Mouse (Mus musculus) embryo, embryonic 10.5 days (tissue): ENCODE measurements at regions not wholly inside any gene's neighbourhood (a gene's known extent, or its start where the extent isn't known, plus 50 kb on each side); places are given as distances from the start of the nearest gene placed in this dataset.
A peak's percentile ranks its signal among the peaks of the same experiment; 100 is the strongest.
"Not testable (repeated sequence)": the region's sequence is repeated elsewhere in the genome, so short reads cannot be mapped to it uniquely, and the experiment has no call there.

Experiments used
- DNase-seq: peaks from one replicate; pipeline ENCODE4 v3.0.0-alpha.2; 2015; ENCODE audit warnings: low spot score

DNA sequence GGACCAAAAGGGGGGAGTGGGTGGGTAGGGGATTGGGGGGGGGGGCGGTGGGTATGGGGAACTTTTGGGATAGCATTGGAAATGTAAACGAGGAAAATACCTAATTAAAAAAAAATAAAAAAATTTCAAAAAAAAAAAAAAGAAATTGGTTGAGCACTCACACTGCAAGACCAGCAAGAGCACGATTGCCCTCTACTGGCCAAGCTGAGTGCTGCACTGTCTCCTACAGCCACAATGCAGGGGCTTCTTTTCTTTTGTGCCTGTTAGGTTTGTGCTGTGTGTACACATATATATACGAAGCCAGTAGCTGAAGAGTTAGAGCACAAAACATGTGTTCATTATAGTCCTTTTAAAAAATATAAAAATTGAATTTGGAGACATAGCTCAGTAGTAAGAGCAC lies 55.6 kb downstream of the Mup20 start:
- DNase-seq: peak; percentile 59

DNA sequence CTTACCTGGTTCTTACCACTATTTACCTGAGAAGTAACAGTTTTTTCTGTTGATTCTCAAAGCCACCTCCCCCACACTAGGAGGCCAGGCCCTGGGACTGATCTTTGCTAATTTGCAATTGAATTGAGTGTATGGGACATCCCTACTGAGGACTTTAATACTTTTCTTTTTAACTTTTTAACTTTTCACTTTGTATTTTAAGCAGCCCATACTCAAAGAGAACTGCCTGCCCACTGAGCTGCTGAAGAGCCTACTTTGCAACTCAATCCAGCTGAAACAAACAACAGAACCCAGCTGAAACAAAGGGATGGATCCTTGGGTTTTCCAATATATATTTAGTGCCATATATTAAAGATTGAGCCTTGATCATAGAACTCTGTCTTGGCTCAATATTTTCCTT lies 64.0 kb downstream of the Mup20 start:
- not testable (repeated sequence) for DNase-seq

DNA sequence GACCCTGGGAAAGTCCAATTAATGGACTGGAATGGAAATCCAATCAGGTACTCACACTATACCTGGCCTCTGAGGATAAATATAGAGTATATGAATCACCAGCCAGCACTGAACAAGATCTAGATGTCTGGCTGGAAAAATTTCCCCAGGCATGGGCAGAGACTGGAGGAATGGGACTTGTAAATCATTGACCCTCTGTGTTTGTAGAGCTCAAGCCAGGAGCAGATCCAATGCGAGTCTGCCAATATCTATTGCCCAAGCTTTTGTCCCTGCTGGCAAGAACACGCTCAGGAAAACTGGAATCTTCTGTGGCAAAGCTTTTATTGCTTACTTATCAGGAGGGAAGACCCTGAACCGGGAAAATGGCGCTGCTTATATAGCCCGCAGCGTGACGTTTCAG lies 77.8 kb downstream of the Mup20 start:
- DNase-seq: no peak

DNA sequence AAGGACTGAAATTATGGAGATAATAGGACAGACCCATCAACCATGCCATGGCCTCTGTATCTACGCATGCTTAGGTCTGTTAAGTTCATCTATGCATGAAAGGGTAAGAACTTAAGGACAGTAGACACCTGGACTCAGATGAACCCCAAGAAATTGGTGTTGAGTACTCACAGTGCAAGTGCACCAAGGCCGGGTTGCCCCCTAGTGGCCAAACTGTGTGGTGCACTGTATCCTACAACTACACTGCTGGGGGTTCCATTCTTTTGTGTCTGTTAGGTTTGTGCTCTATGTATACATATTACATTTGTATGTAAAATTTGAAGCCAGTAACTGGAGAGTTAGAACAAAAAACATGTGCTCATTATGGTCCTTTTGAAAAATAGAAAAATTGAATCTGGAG lies 80.7 kb downstream of the Mup20 start:
- DNase-seq: peak; percentile 40

DNA sequence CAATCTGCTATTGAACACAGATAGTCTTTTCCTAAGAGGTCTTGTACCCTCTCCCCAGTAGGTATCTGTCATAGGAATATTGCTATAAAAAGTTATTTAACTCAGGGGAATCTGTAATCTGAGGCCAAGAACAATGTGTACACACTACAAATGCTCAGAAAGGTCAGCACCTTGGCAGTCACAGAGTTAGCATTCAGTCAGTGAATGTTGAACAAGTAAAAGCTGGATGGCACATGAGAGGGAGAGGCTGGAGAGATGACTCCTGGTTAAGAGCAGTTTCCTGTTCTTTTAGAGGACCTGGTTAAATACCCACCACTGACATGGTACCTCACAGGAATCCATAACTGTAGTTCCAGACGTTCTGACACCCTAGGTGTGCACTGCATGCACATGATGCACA lies 84.3 kb downstream of the Mup20 start:
- no peak for DNase-seq

DNA sequence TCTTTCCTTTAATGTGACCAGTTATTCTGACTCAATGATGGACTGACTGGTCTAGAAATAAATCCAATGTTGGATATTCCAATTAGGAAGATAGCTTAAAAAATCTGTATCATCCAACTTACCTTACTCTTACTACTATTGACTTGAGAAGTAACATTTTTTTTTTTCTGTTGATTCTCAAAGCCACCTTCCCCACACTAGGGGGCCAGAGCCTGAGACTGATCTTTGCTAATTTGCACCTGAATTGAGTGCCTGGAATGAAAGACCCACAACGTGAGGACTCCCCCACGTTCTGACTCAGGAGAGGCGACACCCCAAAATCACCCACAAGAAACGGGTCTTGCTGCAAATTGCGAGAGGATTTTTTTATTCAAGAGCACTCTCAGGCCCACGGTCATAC lies 86.3 kb downstream of the Mup20 start:
- DNase-seq: not testable (repeated sequence)

DNA sequence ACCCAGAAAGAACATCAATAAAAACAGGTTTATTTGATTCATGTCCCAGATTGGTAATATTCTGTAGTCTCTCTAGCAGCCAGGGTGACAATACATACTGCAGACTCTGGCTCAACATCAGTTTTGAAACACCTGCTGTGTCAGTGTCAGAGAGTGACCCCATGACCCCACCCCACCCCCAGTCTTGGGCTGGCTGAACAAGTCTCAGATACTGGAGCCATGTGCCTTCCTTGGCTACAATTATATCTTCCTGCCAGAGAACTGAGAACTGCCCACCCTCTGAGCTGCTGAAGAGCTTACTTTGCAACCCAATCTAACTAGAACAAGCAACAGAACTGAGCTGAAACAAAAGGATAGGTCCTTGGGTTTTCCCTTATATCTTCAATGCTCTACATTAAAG lies 91.6 kb downstream of the Mup20 start:
- DNase-seq: no peak
